Mouse (Mus musculus) testis, postnatal 10 days (tissue): ENCODE data around the gene Acot12.
"Not testable (repeated sequence)": the region's sequence is repeated elsewhere in the genome, so short reads cannot be mapped to it uniquely, and the experiment has no call there.

Experiments used
- DNase-seq: peaks from one replicate; pipeline ENCODE4 v3.0.0; 2021; ENCODE audit warnings: low spot score

Acot12 gene

DNA sequence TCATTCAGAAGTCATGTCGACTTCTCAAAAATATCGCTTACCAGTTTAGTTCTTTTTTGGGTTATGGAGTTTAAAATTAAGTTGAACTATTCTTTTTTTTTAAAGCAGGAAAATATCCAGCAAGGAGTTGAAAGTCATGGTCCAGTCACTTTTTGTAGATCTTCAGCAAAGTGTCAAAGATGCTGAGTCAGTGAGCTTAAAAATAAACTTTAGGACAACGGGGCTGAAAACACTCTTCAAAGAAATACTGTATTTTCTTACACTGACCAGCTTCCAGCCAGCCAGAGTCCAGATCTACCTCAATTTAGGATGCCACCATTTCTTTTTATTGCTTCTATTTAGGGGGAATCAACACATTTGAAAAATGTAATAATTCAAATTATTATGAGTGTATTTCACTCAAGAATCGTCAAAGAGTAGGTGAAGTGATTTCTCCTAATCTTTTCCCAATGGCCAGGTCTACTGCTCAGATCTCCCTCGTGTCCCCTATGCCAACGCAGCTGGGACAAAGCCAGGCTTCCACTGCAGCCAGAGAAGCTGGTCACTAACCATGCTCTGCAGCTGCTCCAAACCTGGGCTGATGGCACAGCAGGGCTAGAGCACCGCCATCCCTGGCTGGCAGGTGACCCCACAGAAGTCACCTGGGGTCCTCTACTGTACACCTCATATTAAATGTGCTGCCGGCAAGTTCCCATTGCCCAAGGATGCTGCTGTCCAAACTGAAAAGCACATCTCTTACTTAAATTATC is 19.2 kb downstream of the Acot12 start:
- no peak for DNase-seq

DNA sequence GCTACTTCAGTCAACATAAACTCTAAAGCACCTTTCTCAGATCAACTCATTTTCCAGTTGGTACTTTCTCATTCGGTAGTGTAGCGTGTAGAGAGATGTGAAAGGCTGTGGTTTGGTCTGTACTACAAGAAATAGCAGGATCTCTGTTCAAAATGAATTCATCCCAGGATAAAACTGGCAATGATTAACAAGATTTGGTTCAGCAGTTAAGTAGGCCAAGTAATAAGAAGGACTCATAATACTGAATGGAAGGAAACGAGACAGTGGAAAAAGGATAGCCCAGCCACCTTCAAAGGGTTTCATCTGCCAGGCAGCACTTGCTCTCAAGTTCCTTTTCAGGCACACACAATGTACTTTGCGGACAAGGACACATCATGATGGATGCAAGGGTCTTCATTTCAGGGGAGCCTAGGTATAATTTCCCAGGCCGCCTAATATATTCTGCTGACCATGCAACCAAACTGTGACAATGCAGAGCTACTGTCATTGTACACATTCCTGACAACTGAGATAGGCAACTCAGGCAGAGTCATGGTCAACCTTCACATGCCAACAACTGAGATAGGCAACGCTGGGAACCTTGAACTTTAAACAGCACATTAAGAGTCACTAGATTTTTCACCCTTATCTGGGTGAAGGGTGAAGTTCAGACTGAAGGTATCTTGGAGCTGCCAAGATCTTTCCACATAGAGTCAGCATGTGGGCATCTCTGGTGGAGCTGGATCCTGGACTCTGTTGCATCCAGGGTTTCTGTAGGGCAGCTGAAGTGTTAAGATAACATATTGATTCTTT is 20.5 kb downstream of the Acot12 start:
- DNase-seq = no peak

DNA sequence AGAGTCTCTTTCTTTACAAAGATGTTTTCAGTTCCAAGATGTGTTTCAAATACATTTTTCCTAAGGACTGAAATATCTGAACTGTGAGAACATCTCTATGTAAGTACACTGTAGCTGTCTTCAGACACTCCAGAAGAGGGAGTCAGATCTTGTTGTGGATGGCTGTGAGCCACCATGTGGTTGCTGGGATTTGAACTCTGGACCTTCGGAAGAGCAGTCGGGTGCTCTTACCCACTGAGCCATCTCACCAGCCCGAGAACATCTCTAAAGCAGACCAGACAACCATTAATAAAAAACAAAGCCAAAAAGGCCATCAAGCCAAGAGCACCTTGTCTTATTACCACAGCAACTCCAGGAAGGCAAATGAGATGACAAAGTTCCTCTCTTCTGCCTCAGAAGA is 22.3 kb downstream of the Acot12 start:
- not testable (repeated sequence) for DNase-seq

DNA sequence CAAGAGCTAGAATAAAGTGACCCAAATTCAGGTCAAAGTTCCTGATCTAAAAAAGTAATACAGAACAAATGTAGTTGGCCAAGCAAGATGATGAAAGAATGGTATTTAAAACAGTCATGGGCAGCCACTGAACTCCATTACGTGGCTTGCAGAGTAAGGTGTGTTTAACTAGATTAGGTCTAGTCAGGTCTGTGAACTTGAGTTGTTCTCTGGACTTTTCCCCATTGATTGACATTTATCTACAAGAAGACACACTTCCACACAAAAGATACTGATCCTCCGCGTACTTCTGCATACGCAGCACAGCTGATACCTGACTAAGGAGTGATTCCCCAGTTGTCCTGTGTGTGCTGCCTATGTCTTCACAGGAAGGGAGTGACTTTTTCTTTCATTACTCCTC is 24.3 kb downstream of the Acot12 start:
- no peak for DNase-seq

DNA sequence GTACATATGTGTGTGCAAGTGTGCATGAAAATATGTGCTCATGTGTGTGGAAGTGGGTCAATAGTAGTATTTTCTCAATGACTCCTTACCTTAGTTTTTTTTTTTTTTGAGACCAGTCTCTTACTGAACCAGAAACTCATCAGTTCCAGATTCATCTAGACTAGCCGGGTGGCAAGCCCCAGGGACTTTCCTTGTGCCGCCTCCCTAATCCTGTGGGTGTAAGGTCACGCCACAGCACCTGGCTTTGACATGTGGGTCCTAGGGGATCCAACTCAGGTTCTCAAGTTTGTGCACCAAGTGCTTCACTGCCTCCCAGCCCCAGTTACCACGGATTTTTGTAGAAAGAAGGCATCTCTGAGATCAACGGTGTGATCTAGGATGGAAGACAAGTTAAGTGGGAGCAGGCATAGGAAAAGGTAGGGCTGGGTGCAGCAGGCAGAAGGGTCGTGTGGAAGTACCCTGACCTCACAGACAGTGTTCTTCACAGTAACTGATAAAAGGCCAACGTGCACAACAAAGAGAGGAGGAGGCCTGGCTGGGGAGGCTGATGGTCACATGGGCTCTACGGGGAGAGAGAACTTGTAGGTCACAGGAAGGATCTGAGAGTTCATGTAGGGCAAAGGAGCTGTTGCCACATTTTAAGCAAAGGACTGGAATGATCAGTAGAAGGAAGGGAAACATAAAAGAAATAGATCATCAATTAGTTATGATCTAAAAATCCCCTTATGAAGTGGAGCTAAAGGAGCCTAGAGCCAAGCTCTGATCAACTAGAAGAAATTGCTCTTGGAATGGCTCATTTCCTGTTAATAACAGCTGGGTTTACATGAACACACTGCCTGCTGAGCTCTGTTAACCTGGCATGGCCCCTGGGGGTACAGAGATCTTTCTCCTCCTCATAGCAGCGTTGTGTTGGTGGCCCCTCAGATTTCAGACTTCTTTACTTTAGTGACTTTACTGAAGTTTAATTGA is 27.7 kb downstream of the Acot12 start:
- DNase-seq = no peak

DNA sequence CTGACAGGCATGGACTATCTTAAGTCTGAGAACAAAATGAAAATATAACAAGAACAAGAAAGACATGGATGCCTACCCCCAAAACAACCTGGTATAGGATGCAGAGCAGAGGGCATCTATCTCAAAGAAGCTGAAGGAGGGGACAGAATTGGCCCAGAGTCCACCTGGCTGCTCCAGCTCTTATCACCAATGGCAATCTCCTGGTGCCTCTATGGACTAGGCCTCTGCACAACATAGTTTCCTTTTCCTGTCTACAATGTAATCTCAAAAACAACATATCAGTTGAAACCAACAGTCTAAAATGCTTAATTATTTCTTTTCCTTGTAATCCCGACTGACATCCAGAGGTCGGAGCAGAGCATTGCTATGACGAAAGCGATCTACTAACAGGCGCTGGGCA is 36.8 kb downstream of the Acot12 start:
- no peak for DNase-seq

DNA sequence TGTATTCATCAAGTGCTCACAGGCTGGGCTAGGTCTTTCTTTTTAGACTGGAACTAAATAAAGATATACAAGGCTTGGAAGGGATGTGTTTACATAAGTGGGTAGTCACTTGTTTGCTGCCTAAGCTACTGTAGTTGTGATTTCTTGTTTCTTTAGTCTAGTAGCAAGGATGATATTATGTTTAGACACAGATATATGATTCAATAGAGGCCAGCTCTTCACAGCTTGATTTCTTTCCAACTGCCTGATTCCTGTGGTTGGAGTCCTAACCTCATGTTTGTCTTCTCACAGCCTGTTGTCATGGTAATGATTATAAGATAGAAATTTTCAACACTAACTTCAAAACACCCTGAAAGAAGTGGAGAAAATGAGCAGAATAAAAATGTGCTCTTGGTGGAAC is 38.6 kb downstream of the Acot12 start:
- DNase-seq = no peak

DNA sequence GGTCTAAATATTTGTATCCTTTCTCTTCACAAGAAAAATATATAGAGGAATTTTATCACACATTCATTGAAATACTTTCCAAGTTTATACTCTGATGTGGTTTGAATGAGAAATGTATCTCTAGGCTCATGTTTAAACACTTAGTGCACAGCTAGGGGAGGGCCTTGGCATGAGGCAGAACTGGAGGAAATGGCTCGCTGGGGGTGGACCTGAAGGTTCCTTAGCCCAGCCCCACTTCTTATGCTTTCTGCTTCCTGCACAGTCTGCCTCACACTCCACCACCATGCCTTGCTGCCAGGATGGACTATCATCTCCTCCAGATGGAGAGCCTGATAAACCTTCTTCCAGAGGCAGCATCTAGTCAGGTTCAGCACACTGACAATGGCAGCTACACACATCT is 50.7 kb downstream of the Acot12 start:
- no peak for DNase-seq

DNA sequence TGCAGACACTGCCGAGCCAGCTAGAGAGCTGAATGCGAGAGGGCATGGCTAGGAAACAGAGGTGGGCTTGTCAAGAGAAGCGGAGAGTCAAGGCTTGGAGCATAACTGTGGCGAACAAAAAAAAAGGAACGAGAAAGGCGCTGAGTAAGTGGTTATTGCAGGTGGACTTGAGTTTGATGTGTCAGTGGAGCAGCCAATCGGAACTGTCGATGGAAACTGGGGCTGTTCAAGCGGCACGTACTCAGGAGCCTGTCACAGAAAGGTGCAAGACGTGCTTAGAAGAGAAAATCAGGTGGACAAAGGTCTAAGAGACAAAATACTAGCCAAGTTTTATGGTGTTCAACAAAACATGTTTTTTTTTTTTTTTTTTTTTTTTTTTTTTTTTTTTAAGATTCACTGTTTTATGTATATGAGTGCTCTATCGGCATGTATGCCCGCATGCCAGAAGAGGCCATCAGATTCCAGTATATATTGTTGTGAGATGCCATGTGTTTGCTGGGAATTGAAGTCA is 53.7 kb downstream of the Acot12 start:
- DNase-seq = no peak

DNA sequence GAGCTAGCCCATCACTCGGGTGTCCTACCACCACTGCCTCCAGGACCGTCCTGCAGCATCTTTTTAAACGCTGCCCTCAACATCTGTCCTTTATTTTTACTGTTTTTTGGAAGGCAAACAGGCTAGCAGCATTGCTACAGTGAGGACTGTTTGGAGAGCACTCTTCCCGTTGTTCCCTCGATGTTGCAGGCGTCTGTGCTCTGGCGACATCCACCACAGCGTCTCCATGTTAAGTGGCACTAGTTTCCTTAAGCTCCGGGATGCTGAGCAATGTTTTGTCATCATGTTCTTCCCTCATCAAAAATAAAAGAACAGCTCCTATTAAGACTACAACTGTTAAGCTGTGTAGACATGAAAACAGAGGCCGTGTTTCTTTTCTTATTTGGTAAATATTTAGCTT is 54.3 kb downstream of the Acot12 start:
- DNase-seq = no peak

DNA sequence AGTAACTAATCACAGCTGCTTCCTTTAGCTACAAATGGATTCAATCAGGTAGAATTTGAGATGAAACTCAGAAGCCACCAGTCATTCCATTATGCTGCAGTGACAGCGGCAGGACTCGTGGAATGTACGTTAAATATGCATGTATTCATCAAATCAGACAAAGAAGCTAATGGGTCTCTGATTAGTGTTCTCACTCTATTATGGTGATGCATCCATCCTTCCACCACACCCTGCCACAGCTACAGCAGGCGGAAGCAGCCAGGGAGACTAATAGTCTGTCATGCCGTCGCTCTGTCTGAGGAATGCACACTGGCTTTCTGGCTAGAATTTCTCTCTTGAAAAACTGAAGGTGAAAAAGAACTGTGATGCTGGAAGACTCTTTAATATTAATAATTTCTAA is 54.7 kb downstream of the Acot12 start:
- no peak for DNase-seq

DNA sequence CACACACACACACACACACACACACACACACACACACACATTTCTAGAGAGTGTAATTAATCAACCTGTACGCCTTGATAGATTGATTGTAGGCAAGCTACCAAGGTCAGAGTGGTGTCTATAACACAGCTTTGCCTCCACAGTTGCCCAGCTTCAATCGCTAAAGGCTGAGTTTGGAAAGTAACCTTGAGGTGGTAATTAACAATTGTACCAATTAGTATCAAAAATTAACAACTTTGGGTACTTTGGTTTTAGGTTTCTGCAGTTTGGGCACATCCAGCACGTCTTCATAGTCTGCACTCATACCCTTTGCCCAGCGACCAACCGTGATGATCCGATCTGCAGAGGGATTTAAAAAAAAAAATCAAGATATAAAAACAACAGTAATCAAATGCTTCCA is 55.6 kb downstream of the Acot12 start:
- DNase-seq = no peak

DNA sequence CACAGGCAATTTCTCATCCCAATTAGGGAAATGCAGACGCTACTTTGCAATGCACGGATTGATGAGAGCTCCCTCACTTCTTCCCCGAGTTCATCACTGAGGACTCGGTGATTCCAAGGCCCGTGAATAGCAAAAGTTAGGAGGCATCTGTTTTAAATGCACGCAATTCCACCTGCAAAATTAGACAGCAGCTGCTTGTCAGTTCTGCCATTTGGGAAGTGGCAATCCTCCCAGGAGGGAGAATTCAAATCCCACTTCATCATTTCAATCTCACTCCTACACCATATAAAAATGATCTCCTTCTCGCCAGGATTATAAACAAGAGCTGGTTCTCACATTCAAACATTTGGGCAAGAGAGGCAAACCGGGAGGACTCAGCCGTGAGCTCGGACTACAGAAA is 56.1 kb downstream of the Acot12 start:
- DNase-seq = no peak

DNA sequence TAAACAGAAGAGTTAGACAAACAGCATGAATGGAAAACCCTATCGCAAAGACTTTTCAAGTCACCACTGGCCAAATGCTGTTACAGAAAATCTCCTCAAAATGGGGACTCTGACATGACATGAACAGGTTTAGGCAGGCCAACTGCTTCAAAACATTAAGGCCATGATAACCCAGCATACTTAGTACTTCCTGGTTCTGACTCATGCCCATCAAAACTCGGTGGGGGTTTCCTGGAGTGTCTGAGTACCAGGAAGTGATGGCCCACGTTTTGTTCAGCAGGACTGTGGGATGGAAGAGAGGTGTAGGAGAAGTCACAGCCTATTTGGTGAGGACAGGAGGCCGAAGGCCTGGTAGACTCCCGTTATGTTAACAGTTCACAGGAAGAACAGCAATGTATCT is 60.4 kb downstream of the Acot12 start:
- DNase-seq = no peak

DNA sequence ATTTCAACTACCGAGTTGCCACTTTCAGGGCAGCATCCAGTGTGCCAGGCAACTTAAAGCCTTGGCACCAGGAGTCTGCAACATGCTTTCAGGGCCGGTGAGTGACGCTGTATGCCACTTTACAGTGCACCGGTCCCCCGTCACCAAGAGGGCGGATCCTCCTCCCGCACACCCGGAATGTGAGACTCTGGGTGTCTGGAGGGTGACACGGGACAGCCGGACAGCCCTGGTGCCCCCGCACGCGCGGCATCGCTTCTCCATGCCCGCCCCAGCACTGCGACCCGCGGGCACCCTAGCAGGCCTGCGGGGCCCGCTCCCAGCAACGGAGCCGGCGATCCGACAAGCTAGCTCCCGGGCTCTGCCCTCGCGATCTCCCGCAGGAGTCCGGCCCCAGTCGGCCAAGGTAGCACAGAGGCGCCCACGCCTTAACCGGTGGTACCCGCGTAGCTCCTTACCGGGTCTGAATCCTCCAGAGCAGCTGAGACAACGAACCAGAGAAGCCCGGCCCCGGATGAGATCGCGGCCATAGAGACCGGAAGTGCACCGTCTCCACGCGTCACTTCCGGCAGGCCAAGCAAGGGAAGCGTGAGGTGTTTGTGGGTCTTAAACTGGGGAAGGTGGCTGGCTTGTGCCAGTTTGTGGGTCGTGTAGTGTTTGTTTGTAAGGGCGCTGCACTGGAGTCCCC is 66.0 kb downstream of the Acot12 start, which contains the start of gene Zcchc9:
Zcchc9 (minus strand) TSS at position 551 of the 685 bp plus-strand sequence.
- peak; percentile 90 for DNase-seq

DNA sequence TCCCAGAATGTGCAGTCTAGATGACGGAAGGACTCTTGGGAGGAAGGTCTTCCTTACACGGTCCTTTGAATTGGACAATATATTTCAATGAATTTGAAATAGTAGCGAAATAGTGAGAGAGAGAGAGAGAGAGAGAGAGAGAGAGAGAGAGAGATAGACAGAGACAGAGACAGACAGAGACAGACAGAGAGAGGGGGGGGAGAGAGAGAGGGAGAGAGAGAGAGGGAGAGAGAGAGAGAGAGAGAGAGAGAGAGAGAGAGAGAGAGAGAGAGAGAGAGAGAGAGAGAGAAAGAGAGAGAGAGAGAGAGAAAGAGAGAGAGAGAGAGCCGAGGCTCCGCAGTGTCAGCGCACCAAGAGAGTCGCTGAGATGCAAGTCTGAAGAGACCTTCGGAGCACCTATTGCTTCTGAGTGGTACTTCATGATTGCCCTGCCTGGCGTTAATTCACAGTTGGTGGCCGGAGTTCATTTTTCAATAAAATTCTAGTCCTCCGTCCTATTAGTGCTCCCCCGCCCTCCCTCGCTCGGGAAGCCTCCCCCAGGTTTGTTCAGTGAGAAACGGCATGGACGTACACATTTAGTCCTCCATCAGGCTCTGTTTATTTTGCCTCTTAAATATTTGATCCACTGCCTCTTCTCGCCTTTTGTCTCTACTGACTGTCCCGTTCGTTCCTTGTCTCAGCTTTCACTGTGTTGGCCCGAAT is 66.7 kb downstream of the Acot12 start:
- DNase-seq = peak; percentile 54

DNA sequence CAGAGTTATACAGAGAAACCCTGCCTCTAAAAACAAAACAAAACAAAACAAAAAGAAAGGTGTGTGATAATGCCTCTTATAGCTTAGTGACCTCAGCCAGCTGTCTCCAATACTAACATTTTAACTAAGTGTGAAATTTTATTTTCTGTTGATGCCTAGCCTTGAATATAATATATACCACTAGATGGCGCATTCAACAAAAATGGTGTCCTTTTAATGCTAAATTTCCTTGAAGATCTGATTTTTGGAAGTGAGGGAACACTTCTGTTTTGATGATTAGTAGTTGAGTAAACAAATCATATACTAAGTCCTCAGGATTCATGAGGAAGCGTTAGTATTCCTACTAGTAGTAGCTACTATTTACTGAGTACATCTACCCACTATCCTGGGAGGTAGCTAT is 68.2 kb downstream of the Acot12 start:
- DNase-seq = no peak

DNA sequence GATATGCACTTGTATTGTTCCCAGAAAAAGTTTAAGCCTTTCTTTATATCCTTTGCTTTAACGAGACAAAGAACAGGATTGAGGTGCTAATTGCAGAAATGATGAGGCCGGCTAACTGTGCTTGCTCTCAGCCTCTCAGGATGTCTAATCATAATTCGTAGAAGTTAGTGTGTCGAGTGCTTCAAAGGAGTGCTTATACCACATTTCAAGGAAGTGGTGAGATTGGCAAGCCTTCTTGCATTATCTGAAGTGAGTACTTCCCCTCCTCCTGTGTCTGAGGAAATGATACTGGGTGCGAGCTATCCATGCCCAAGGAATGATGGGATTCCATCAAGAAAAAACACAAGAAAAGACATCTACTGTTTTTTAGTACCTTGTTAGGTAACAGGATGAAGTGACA is 73.4 kb downstream of the Acot12 start:
- DNase-seq = no peak

DNA sequence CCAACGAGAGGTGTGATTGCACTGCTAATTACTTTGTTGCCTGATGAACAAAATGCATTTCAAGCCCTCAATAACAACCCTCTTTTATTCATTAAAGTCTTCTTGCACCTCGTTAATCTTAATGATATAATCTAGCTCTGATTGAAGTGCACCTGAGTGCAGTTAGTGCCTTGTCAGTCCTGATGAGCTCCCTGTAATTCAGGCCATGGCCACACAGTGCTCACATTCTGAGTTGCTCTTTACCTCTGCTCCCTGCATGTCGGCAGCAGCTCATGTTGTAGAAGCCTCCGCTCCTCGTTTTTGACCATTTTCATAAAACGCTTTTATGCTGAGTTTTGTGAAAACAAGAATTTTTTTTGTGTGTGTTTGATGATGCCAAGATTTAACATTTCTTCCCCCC is 82.4 kb downstream of the Acot12 start:
- DNase-seq = no peak

DNA sequence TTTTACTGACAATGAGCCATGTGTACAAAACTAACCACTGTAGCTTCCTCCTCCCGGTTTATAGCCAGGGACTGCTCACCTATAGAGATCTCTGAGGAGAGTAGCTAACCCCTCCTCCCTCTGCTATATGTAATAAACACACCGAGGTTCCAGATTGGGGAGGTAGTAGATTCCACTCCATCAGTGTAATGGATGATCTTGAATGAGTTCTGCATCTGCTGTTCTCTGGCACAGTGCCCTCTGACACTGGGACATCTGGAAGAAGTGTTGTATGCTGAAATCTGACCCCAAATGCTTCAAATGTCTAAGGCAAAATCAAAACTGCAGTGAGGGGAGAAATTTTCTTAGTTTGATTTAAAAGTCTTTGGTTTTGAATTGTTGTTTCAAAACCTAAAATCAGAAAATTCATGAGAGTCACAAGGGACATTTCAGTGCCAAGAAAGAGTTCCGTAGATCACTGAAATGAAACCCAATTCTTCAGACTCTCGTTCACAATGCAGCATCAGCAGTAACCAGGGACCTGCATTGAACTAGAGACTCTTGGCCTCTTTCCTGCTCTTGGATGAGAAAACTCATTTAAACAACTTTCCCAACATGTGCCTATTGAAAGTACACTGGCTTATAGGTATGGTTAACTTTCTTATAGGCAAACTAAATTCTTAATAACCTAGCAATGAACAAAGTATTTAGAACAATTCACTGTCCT is 83.7 kb downstream of the Acot12 start:
- DNase-seq = no peak
